Mouse (Mus musculus) heart, adult 2 months (tissue): Measurements from ENCODE around the gene Bst1.

Experiments used
- CTCF ChIP-seq: fragments of 200-600 bp; IDR thresholded peaks from 2 replicates; pipeline ENCODE4 v1.8.1; 2022; ENCODE audit warnings: antibody characterized with exemption, mild to moderate bottlenecking, moderate library complexity
- EP300 ChIP-seq: fragments of 200-500 bp; IDR thresholded peaks from 2 replicates; pipeline ENCODE4 v1.6.1; 2011; ENCODE audit warnings: low read depth, low read length, control low read depth; ENCODE audit not compliant: insufficient read depth

DNA sequence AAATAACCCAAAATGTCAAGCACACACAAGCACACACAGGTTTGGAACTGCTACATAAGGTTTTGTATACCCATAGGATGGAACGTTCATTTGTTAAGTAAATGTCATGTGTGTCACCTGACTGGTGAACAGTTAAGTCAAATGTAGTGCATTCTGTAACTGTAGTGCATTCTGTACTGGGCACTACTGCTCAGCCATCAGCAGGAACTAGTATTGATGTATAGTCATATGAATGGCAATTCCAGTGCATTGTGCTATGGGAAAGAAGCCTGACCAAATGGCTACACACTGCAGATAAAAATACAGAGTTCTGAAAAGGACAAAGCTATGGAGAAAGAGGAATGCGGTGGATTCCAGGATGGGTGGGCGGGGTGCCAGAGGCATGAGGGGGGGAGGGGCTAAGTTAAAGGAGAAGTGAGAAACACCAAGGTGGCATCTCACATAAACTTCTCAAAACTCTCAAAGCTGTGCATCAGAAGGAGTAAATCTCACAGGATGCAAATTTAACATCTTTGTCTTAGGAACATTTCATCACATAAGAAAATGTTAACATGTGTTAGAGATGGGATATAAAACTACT is 24.0 kb downstream of the Bst1 start:
- TF ChIP-seq EP300 (no peak), CTCF (no peak)
